26 mouse cellular contexts compared by ENCODE assay signal in genomic region chr7:113104265-113104664, GRCm38 (mm10).
DNase-seq lines count a peak whose midpoint lies in the region; ATAC-seq and TF ChIP-seq lines count a peak whose summit lies in the region.
"Had no signal": no experiment of that assay in that cellular context is flagged by ENCODE, and none has a peak within 500 bp of the region (broad histone marks: within the 10 kb centered on the region; RNA-seq: fewer than 3 reads in every experiment).

No protein-coding gene starts in this region.

- dilution Hi-C loops in CH12.LX (cut with MboI; ENCODE audit: extremely low pct_ligation_motif_present, extremely low pct_unique_long_range_greater_than_20kb, low sequenced_read_pairs) = no loop called here

- intact Hi-C loops in heart, postnatal 14 days (cut with DNase I) = no loop called here

- no peak for TF ChIP-seq RAD21 in CH12.LX (IDR thresholded peaks at IDR 0.05; ENCODE audit: low read depth, low read length)

- H3K36me3 ChIP-seq in CH12.LX (replicated peaks in 1 of 2; ENCODE audit: control insufficient read depth in 1 of 2, insufficient read depth in 1 of 2, low read length in 1 of 2) = no peaks in the 10 kb centered on the region
- H3K36me3 ChIP-seq in hindbrain, embryonic 14.5 days (replicated peaks; ENCODE audit: control insufficient read depth, insufficient read depth) = no peaks in the 10 kb centered on the region
- H3K36me3 ChIP-seq: embryonic facial prominence, embryonic 12.5 days; heart, embryonic 10.5 days; hindbrain, embryonic 15.5 days; kidney, embryonic 15.5 days; liver, embryonic 15.5 days; midbrain, embryonic 13.5 days; neural tube, embryonic 15.5 days; stomach, embryonic 15.5 days had no signal

- no peak overlapping the region for H3K27ac ChIP-seq in CH12.LX (ENCODE audit: insufficient read depth, low read depth)
- H3K27ac ChIP-seq in hindbrain, embryonic 14.5 days = no peak overlapping the region
- H3K27ac ChIP-seq: embryonic facial prominence, embryonic 12.5 days; forebrain, embryonic 13.5 days; heart, embryonic 10.5 days; hindbrain, embryonic 15.5 days; kidney, embryonic 15.5 days; liver, embryonic 15.5 days; midbrain, embryonic 13.5 days; neural tube, embryonic 15.5 days; stomach, embryonic 15.5 days had no signal

- WGBS in hindbrain, embryonic 14.5 days = 94% methylated on average over 7 of the region's 7 CpGs

- H3K27me3 ChIP-seq in CH12.LX (replicated peaks) = no peaks in the 10 kb centered on the region
- no peaks in the 10 kb centered on the region for H3K27me3 ChIP-seq in hindbrain, embryonic 14.5 days (ENCODE audit: control insufficient read depth, insufficient read depth, low read length)
- H3K27me3 ChIP-seq: embryonic facial prominence, embryonic 12.5 days; forebrain, embryonic 13.5 days; hindbrain, embryonic 15.5 days; kidney, embryonic 15.5 days; liver, embryonic 15.5 days; midbrain, embryonic 13.5 days; neural tube, embryonic 15.5 days; Patski; stomach, embryonic 15.5 days had no signal

- no peak overlapping the region for H3K9ac ChIP-seq in CH12.LX (ENCODE audit: insufficient read depth, low read depth)
- no peak overlapping the region for H3K9ac ChIP-seq in hindbrain, embryonic 14.5 days
- H3K9ac ChIP-seq: embryonic facial prominence, embryonic 12.5 days; forebrain, embryonic 13.5 days; hindbrain, embryonic 15.5 days; kidney, embryonic 15.5 days; liver, embryonic 15.5 days; midbrain, embryonic 13.5 days; neural tube, embryonic 15.5 days; stomach, embryonic 15.5 days had no signal

- no peak overlapping the region for H3K4me2 ChIP-seq in CH12.LX (ENCODE audit: insufficient read depth, low read depth, poor library complexity, severe bottlenecking)
- H3K4me2 ChIP-seq in hindbrain, embryonic 14.5 days (replicated peaks) = no peak overlapping the region
- H3K4me2 ChIP-seq: embryonic facial prominence, embryonic 12.5 days; forebrain, embryonic 13.5 days; hindbrain, embryonic 15.5 days; kidney, embryonic 15.5 days; liver, embryonic 15.5 days; midbrain, embryonic 13.5 days; neural tube, embryonic 15.5 days; stomach, embryonic 15.5 days had no signal

- DNase-seq in heart, adult 11 months = peak; percentile 23
- DNase-seq in heart, adult 18-20 months = no peak
- peak; percentile 49 for DNase-seq in CH12.LX (ENCODE audit: extremely low read depth)
- DNase-seq in hindbrain, embryonic 14.5 days (ENCODE audit: low spot score) = no peak
- no peak for DNase-seq in heart, postnatal 14 days
- DNase-seq in layer of hippocampus, adult 8-10 months (ENCODE audit: low spot score in 2 of 2) = no peak
- DNase-seq: adrenal gland, postnatal 36 days; cerebellum, adult 2 months; gastrocnemius, postnatal 14 days; right cerebral cortex, postnatal 25 days; thymus, postnatal 25 days had no signal

- H3K9me3 ChIP-seq in CH12.LX (replicated peaks; ENCODE audit: low read length) = peaks cover 2% of the 10 kb centered on the region
- no peaks in the 10 kb centered on the region for H3K9me3 ChIP-seq in hindbrain, embryonic 14.5 days (ENCODE audit: control insufficient read depth, low read length)
- H3K9me3 ChIP-seq: embryonic facial prominence, embryonic 12.5 days; forebrain, embryonic 13.5 days; heart, embryonic 10.5 days; hindbrain, embryonic 15.5 days; kidney, embryonic 15.5 days; liver, embryonic 15.5 days; midbrain, embryonic 13.5 days; neural tube, embryonic 15.5 days; stomach, embryonic 15.5 days had no signal

- peaks cover 0 to 5% of the 10 kb centered on the region in 2 experiments; a peak in 2 of 4 replicates for H3K4me1 ChIP-seq in CH12.LX (ENCODE audit: control insufficient read depth in 1 of 2, insufficient read depth in 2 of 2)
- H3K4me1 ChIP-seq in hindbrain, embryonic 14.5 days (replicated peaks; ENCODE audit: control insufficient read depth, insufficient read depth, low read length) = no peaks in the 10 kb centered on the region
- H3K4me1 ChIP-seq: embryonic facial prominence, embryonic 12.5 days; forebrain, embryonic 13.5 days; hindbrain, embryonic 15.5 days; liver, embryonic 15.5 days; midbrain, embryonic 13.5 days had no signal

- peak; percentile 97 for ATAC-seq in common myeloid progenitor, adult 5-6 weeks (replicated peaks; ENCODE audit: low read depth, poor library complexity, severe bottlenecking)
- ATAC-seq in monocyte, adult 5-6 weeks (replicated peaks; ENCODE audit: insufficient number of reproducible peaks, low FRiP score, low TSS enrichment, poor library complexity, severe bottlenecking) = 0 out of 2 replicates have a peak, but pooled peaks have one; percentile 50
- ATAC-seq in hindbrain, embryonic 14.5 days (ENCODE audit: low FRiP score) = no peak
- ATAC-seq: forebrain, embryonic 13.5 days; intestine, postnatal 0 days; lung, postnatal 0 days; midbrain, embryonic 13.5 days; Patski had no signal

- no peak for TF ChIP-seq EP300 in CH12.LX (IDR thresholded peaks at IDR 0.05; ENCODE audit: low read length)

- no peak for TF ChIP-seq CTCF in CH12.LX (conservative IDR thresholded peaks at IDR 0.05 in 1 of 2, IDR thresholded peaks at IDR 0.05 in 1 of 2; ENCODE audit: low read depth in 2 of 2, low read length in 2 of 2)

- no peak for TF ChIP-seq POLR2A in CH12.LX (IDR thresholded peaks at IDR 0.05; ENCODE audit: low read depth, low read length)

- H3K79me2 ChIP-seq in CH12.LX (replicated peaks; ENCODE audit: control insufficient read depth, extremely low read depth, insufficient read depth, poor library complexity, severe bottlenecking) = no peaks in the 10 kb centered on the region

- no peak overlapping the region for H3K4me3 ChIP-seq in CH12.LX (replicated peaks in 1 of 3; ENCODE audit: low read depth in 2 of 3, low read length in 2 of 3, poor library complexity in 1 of 3)
- no peak overlapping the region for H3K4me3 ChIP-seq in hindbrain, embryonic 14.5 days (replicated peaks; ENCODE audit: low read length)
- H3K4me3 ChIP-seq: embryonic facial prominence, embryonic 12.5 days; erythroblast, embryonic 14.5 days; forebrain, embryonic 13.5 days; heart, embryonic 10.5 days; hindbrain, embryonic 15.5 days; kidney, embryonic 15.5 days; liver, embryonic 15.5 days; midbrain, embryonic 13.5 days; neural tube, embryonic 15.5 days; stomach, embryonic 15.5 days had no signal

- in situ Hi-C loops in CH12.LX (cut with MboI; ENCODE audit: low pct_ligation_motif_present, low pct_unique_long_range_greater_than_20kb, low sequenced_read_pairs) = no loop called here

TF ChIP-seq in CH12.LX, 34 proteins besides CTCF, POLR2A, EP300 and RAD21:
- TF ChIP-seq NELFE (IDR thresholded peaks at IDR 0.05; ENCODE audit: low read depth, low read length) (no peak), PAX5 (IDR thresholded peaks at IDR 0.05; ENCODE audit: low read length) (no peak), JUND (conservative IDR thresholded peaks at IDR 0.05; ENCODE audit: low read depth, low read length) (no peak), GABPA (IDR thresholded peaks at IDR 0.05; ENCODE audit: insufficient replicate concordance, low read depth, low read length) (no peak), POLR2AphosphoS2 (IDR thresholded peaks at IDR 0.05; ENCODE audit: low read depth, low read length) (no peak), NRF1 (IDR thresholded peaks at IDR 0.05; ENCODE audit: low read depth, low read length) (no peak), RCOR1 (conservative IDR thresholded peaks at IDR 0.05; ENCODE audit: low read depth, low read length) (no peak), E2F4 (IDR thresholded peaks at IDR 0.05; ENCODE audit: insufficient replicate concordance, low read depth, low read length) (no peak), ELF1 (IDR thresholded peaks at IDR 0.05; ENCODE audit: low read depth, low read length) (no peak), IRF4 (IDR thresholded peaks at IDR 0.05; ENCODE audit: low read depth, low read length) (no peak), SIN3A (IDR thresholded peaks at IDR 0.05; ENCODE audit: low read length) (no peak), USF2 (conservative IDR thresholded peaks at IDR 0.05; ENCODE audit: low read depth, low read length) (no peak)
TF ChIP-seq in CH12.LX: peak in this region for 0.

Comparison
In these comparisons a context has a peak if more than half of its experiments do, and no peak if none do; other contexts are left out.
1. DNase-seq: peak in heart, adult 11 months (single experiment) and CH12.LX (single experiment); none in heart, adult 18-20 months (0 of 2), hindbrain, embryonic 14.5 days (single experiment), heart, postnatal 14 days (0 of 2) and layer of hippocampus, adult 8-10 months (0 of 2).